Mouse (Mus musculus): Measurements from ENCODE around the gene Lhfpl3.
A peak's percentile ranks its signal among the peaks of the same experiment; 100 is the strongest.
"Not testable (repeated sequence)": the region's sequence is repeated elsewhere in the genome, so short reads cannot be mapped to it uniquely, and the experiment has no call there.

Gene Lhfpl3

GRCm38 (mm10) chr5:22745885-22746532 lies at the start of gene Lhfpl3:
Lhfpl3 (plus strand) TSS chr5:22746059.
- DNase-seq (ENCODE audit: low read depth, low spot score) = peak; percentile 68

GRCm38 (mm10) chr5:22706271-22706670 lies 39.6 kb upstream of the Lhfpl3 start:
- not testable (repeated sequence) for DNase-seq (ENCODE audit: low read depth, low spot score)

GRCm38 (mm10) chr5:22745529-22745884 lies 352 bp upstream of the Lhfpl3 start:
- peak; percentile 50 for DNase-seq (ENCODE audit: low read depth, low spot score)

- DNase-seq (ENCODE audit: low read depth, low spot score) = peak; percentile 36
These were observed 718 bp downstream of the Lhfpl3 start for GRCm38 (mm10) chr5:22746533-22747021.

- peak; percentile 31 for DNase-seq (ENCODE audit: low read depth, low spot score)
These were observed 1.4 kb downstream of the Lhfpl3 start for GRCm38 (mm10) chr5:22747305-22747704.

- DNase-seq (ENCODE audit: low read depth, low spot score) = peak; percentile 51
These were observed 11.4 kb downstream of the Lhfpl3 start for GRCm38 (mm10) chr5:22757261-22757660.

- DNase-seq (ENCODE audit: low read depth, low spot score) = no peak
These were observed 24.9 kb downstream of the Lhfpl3 start for GRCm38 (mm10) chr5:22770726-22771125.

GRCm38 (mm10) chr5:22795361-22795760 lies 49.5 kb downstream of the Lhfpl3 start:
- DNase-seq (ENCODE audit: low read depth, low spot score) = peak; percentile 52

GRCm38 (mm10) chr5:22813426-22813825 lies 67.6 kb downstream of the Lhfpl3 start:
- peak; percentile 74 for DNase-seq (ENCODE audit: low read depth, low spot score)

GRCm38 (mm10) chr5:22829822-22830450 lies 84.1 kb downstream of the Lhfpl3 start:
- peak; percentile 25 for DNase-seq (ENCODE audit: low read depth, low spot score)

GRCm38 (mm10) chr5:22851572-22851971 lies 105.7 kb downstream of the Lhfpl3 start:
- DNase-seq (ENCODE audit: low read depth, low spot score) = no peak

GRCm38 (mm10) chr5:22853503-22853902 lies 107.6 kb downstream of the Lhfpl3 start:
- peak; percentile 31 for DNase-seq (ENCODE audit: low read depth, low spot score)

GRCm38 (mm10) chr5:22856480-22856879 lies 110.6 kb downstream of the Lhfpl3 start:
- DNase-seq (ENCODE audit: low read depth, low spot score) = peak; percentile 50

- peak; percentile 22 for DNase-seq (ENCODE audit: low read depth, low spot score)
These were observed 115.5 kb downstream of the Lhfpl3 start for GRCm38 (mm10) chr5:22861399-22861798.

- DNase-seq (ENCODE audit: low read depth, low spot score) = no peak
These were observed 123.2 kb downstream of the Lhfpl3 start for GRCm38 (mm10) chr5:22869031-22869430.

GRCm38 (mm10) chr5:22872417-22872816 lies 126.6 kb downstream of the Lhfpl3 start:
- DNase-seq (ENCODE audit: low read depth, low spot score) = no peak

GRCm38 (mm10) chr5:22888345-22888744 lies 142.5 kb downstream of the Lhfpl3 start:
- peak; percentile 81 for DNase-seq (ENCODE audit: low read depth, low spot score)

GRCm38 (mm10) chr5:22889481-22889880 lies 143.6 kb downstream of the Lhfpl3 start:
- peak; percentile 10 for DNase-seq (ENCODE audit: low read depth, low spot score)

GRCm38 (mm10) chr5:22897228-22897627 lies 151.4 kb downstream of the Lhfpl3 start:
- DNase-seq (ENCODE audit: low read depth, low spot score) = no peak

GRCm38 (mm10) chr5:22897656-22898289 lies 151.9 kb downstream of the Lhfpl3 start:
- DNase-seq (ENCODE audit: low read depth, low spot score) = peak; percentile 35

GRCm38 (mm10) chr5:22898593-22898992 lies 152.7 kb downstream of the Lhfpl3 start:
- DNase-seq (ENCODE audit: low read depth, low spot score) = no peak

- no peak for DNase-seq (ENCODE audit: low read depth, low spot score)
These were observed 154.1 kb downstream of the Lhfpl3 start for GRCm38 (mm10) chr5:22899913-22900312.

- peak; percentile 34 for DNase-seq (ENCODE audit: low read depth, low spot score)
These were observed 171.3 kb downstream of the Lhfpl3 start for GRCm38 (mm10) chr5:22917197-22917596.
